Mouse (Mus musculus) small intestine, adult 2 months (tissue): ENCODE measurements around the gene Zfyve26. TPM values are rescaled to one million over a fixed set of nuclear protein-coding genes. Genes with fewer than 3 reads are reported as not detected.
"Not testable (repeated sequence)": the region's sequence is repeated elsewhere in the genome, so short reads cannot be mapped to it uniquely, and the experiment has no call there.

Experiments used
- H3K27ac ChIP-seq: fragments of 200-500 bp; 2 replicates; pipeline ENCODE4 v1.5.1; 2012; ENCODE audit warnings: low read depth, low read length, control low read depth, inconsistent platforms; ENCODE audit not compliant: insufficient read depth
- H3K27me3 ChIP-seq: fragments of 200-500 bp; 2 replicates; pipeline ENCODE4 v1.6.1; 2012; ENCODE audit warnings: mild to moderate bottlenecking, moderate library complexity, low read length, inconsistent platforms; ENCODE audit not compliant: control insufficient read depth, insufficient read depth
- H3K36me3 ChIP-seq: fragments of 200-500 bp; 2 replicates; pipeline ENCODE4 v1.6.1; 2012; ENCODE audit warnings: mild to moderate bottlenecking, low read length, control low read depth, inconsistent platforms; ENCODE audit not compliant: control insufficient read depth, insufficient read depth
- H3K4me1 ChIP-seq: fragments of 200-500 bp; 2 replicates; pipeline ENCODE4 v1.6.1; 2012; ENCODE audit warnings: low read length, inconsistent platforms, mixed read lengths; ENCODE audit not compliant: control insufficient read depth, insufficient read depth, insufficient read length
- H3K4me3 ChIP-seq: fragments of 200-500 bp; 2 replicates; pipeline ENCODE4 v1.5.1; 2012; ENCODE audit warnings: low read depth, mild to moderate bottlenecking, control low read depth, inconsistent platforms, low read length, moderate library complexity
- CTCF ChIP-seq: fragments of 200-500 bp; IDR thresholded peaks from 2 replicates; pipeline ENCODE4 v1.5.1; 2012; ENCODE audit warnings: low read depth, mild to moderate bottlenecking, control low read depth, inconsistent platforms, low read length, moderate library complexity, mixed read lengths; ENCODE audit not compliant: insufficient replicate concordance, insufficient read length; ENCODE audit errors: extremely low read depth
- POLR2A ChIP-seq: fragments of 200-500 bp; IDR thresholded peaks from 2 replicates; pipeline ENCODE4 v1.6.1; 2012; ENCODE audit warnings: low read depth, mild to moderate bottlenecking, control low read depth, inconsistent platforms, low read length, moderate library complexity
- whole genome bisulfite sequencing: fragments of 180-500 bp; shearing (Covaris S2); methylation state at CpG from one replicate; pipeline ENCODE4 v1.1.7; 2018; 5-methylcytosine and 5-hydroxymethylcytosine counted together
- polyA plus RNA-seq: library from polyadenylated mRNA; depleted of rRNA; stranded (reverse); fragments of >200 nt; gene quantifications from 2 replicates; pipeline ENCODE4 v1.2.3, GENCODE M21; 2012; rRNA removed

Gene Zfyve26
- polyA plus RNA-seq, 1 experiment = 17.1 TPM

DNA sequence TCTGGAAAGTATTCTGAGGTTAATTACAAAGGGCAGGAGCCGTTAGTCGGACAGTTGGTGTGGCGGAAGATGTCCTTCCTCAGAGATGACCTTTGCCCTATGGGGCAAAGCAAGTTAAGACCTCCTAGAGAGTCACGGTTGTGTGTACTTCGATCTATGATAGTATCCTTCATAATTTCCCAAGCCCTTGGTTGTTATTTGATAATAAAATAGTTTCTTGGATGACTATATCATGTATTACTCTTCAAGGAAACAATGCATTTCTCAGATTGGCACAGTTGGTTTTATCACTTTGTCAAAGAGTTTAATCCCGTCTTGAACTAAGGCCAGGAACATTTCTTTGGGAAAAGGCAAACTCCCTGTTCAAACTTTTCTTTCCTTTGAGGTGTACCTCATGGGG, 103.9 kb downstream of the Zfyve26 start, which contains the start of gene Rdh11:
Gene Rdh11, minus strand, starts transcription at position 101 of the 400 bp plus-strand sequence.
- 24% methylated on average over 6 of the region's 6 CpGs for WGBS
- peaks cover 9% of the 10 kb centered on the region for H3K36me3 ChIP-seq
- H3K4me3 ChIP-seq = peak within 1 kb of the TSS; percentile 65
- no peak for TF ChIP-seq POLR2A
- no peak for TF ChIP-seq CTCF
- peak within 1 kb of the TSS; percentile 60 for H3K27ac ChIP-seq
- peaks cover 6% of the 10 kb centered on the region; the same call in 1 of the 2 replicates for H3K4me1 ChIP-seq
- H3K27me3 ChIP-seq = no peaks in the 10 kb centered on the region

DNA sequence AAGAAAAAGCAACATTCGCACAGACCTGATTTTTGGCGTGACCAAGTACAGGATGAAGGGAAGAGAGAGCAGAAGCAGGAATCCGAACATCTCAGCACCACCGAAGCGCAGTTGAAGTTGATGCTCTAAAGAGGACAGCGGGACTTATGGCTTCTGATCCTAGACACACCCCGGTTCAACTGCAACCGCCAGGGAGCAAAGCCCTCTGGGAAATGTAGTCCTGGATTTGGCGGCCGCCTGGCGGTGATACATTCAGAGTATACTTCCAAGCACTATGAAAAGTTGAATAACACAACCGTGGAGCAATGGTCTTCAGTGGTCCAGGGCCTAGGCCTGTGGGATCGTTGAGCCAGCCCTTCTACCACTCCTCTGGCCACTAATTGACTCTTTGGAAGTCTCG, 104.4 kb downstream of the Zfyve26 start:
- peak overlapping the region; percentile 60 for H3K27ac ChIP-seq

DNA sequence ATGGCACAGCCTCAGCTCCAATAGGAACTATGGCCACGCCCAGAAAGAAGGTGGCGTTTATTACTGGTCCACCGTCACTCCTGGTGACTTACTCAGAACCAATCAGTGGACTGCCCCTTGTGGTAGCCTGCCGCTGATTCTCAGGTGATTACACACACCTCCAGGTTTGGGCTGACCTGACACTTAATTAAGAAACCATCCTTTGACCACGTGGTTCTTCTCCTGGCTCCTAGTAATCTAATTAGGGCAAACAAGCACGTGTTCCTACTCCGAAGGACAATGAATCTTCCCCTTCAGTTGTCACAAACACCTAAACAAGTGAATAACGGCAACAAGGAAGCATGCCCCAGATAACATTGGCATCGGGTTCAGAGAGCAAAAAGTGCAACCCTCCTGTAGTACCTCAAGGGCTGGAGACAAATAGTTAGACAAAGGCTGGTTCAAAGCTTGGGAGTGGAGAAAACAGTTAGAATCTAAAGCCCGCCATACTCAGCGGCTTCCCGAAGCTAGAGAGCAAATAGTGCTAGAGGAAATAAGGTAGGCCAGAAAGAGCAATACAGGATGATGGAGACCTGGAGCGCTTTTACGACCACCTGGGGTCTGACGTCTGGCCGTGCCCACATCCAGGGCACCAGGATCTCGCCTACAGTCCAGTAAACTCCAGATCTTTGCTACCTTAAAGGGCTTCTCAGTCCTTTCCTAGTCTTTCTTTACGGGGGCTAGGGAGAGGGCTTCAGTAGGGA, 105.0 kb downstream of the Zfyve26 start:
- H3K4me1 ChIP-seq = peaks cover 6% of the 10 kb centered on the region; the same call in 1 of the 2 replicates
- peak overlapping the region; percentile 65 for H3K4me3 ChIP-seq
- H3K36me3 ChIP-seq = peaks cover 15% of the 10 kb centered on the region
- TF ChIP-seq POLR2A = no peak
- no peak for TF ChIP-seq CTCF
- H3K27ac ChIP-seq = peak overlapping the region; percentile 8; the same call in 1 of the 2 replicates
- WGBS = under 1% methylated on average over 18 of the region's 18 CpGs
- no peaks in the 10 kb centered on the region for H3K27me3 ChIP-seq

More for the DNA sequence above, 104.4 kb downstream of the Zfyve26 start:
- TF ChIP-seq CTCF (peak; percentile 69; the same call in 1 of the 2 replicates), POLR2A (0 out of 2 replicates have a peak, but pooled peaks have one; percentile 20)
- H3K27me3 ChIP-seq = no peaks in the 10 kb centered on the region
- H3K4me3 ChIP-seq = peak overlapping the region; percentile 65
- peaks cover 10% of the 10 kb centered on the region for H3K36me3 ChIP-seq
- H3K4me1 ChIP-seq = peaks cover 6% of the 10 kb centered on the region; the same call in 1 of the 2 replicates
- 2% methylated on average over 14 of the region's 14 CpGs for WGBS

DNA sequence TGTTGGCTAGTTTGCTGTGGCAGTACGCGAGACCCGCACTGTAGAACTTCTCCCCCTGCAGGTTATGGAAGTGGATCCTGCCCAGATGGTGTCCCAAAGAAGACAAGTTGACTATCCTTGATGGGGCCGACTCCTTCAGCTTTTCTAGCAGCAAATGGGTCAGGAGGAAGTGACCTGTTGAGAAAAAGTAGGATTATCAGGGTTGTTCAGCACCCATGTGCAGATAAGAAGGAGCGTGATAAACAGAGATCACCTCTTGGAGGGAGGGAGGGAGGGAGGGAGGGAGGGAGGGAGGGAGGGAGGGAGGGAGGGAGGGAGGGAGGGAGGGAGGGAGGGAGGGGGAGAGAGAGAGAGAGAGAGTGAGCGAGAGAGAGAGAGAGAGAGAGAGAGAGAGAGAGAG, 110.9 kb downstream of the Zfyve26 start:
- H3K27ac ChIP-seq, H3K4me3 ChIP-seq, H3K4me1 ChIP-seq, H3K27me3 ChIP-seq: not testable (repeated sequence)
- H3K36me3 ChIP-seq = peaks cover 49% of the 10 kb centered on the region
- 63% methylated on average over 5 of the region's 6 CpGs for WGBS

Other genes with a start within 250 kb of the Zfyve26 start
- gene Pigh, start 206.7 kb downstream of the Zfyve26 start, polyA plus RNA-seq = 7.5 and 9.9 TPM in 2 replicates
- 148 and 162 TPM in 2 replicates for gene Arg2, start 165.5 kb downstream of the Zfyve26 start, polyA plus RNA-seq
- gene Vti1b, start 123.6 kb downstream of the Zfyve26 start, polyA plus RNA-seq = 23.4 and 56.8 TPM in 2 replicates
- 6.3 and 11.6 TPM in 2 replicates for gene Rdh11, start 104.0 kb downstream of the Zfyve26 start, polyA plus RNA-seq
- 0.44 and 0.47 TPM in 2 replicates for gene Rdh12, start 87.4 kb downstream of the Zfyve26 start, polyA plus RNA-seq
- 0.14 and 0.46 TPM in 2 replicates for gene Rad51b, start 978 bp upstream of the Zfyve26 start, polyA plus RNA-seq